Comparison of ENCODE assay signal across 8 mouse cellular contexts in the genomic region with DNA sequence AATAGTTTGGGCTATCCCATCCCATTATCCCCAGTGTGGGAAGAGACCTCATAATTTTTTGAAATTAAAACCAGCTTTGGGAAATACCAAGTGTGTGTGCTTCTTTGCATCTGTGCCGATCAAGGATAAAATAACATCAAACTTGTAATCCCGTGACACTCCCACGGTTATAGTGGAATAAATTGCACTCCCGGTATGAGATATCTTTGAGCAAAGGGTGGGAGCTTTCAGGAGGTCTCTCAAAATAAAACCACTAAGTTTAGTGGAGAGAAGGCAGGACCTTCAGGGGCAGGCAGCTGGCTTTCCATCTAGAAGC. TPM values are rescaled to one million over a fixed set of nuclear protein-coding genes. Genes with fewer than 3 reads are reported as not detected.
DNase-seq lines count a peak whose midpoint lies in the region; ATAC-seq and TF ChIP-seq lines count a peak whose summit lies in the region.

No protein-coding gene starts in this region.

- H3K4me1 ChIP-seq in heart, postnatal 0 days (ENCODE audit: control insufficient read depth, insufficient read depth), result peaks cover 19% of the 10 kb centered on the region
- peaks cover 3% of the 10 kb centered on the region for H3K4me1 ChIP-seq in bone marrow, adult 2 months (ENCODE audit: control insufficient read depth, insufficient read depth, low read length)
- no peaks in the 10 kb centered on the region for H3K4me1 ChIP-seq in hindbrain, embryonic 11.5 days (replicated peaks; ENCODE audit: control insufficient read depth, insufficient read depth, low read length)
- peaks cover 38% of the 10 kb centered on the region for H3K4me1 ChIP-seq in midbrain, embryonic 10.5 days

- no peaks in the 10 kb centered on the region for H3K27me3 ChIP-seq in heart, postnatal 0 days (ENCODE audit: control insufficient read depth, insufficient read depth, low read length)
- no peaks in the 10 kb centered on the region for H3K27me3 ChIP-seq in hindbrain, embryonic 11.5 days (ENCODE audit: control insufficient read depth, insufficient read depth, low read length)
- H3K27me3 ChIP-seq in midbrain, embryonic 10.5 days (ENCODE audit: low read depth, poor library complexity, severe bottlenecking), result peaks cover 24% of the 10 kb centered on the region

- TF ChIP-seq EP300 in heart, postnatal 0 days (IDR thresholded peaks at IDR 0.05; ENCODE audit: low read depth), result no peak; the same call in 1 of the 2 replicates

- ATAC-seq in heart, postnatal 0 days (ENCODE audit: insufficient read depth, low read depth), result no peak
- ATAC-seq in hindbrain, embryonic 11.5 days (ENCODE audit: low FRiP score), result no peak

- no peak for TF ChIP-seq CTCF in heart, postnatal 0 days (IDR thresholded peaks at IDR 0.05; ENCODE audit: low read depth)
- no peak for TF ChIP-seq CTCF in bone marrow, adult 2 months (IDR thresholded peaks at IDR 0.05; ENCODE audit: control insufficient read depth, insufficient read depth, low read length)

- peak overlapping the region; percentile 95 for H3K27ac ChIP-seq in heart, postnatal 0 days (ENCODE audit: low read depth)
- H3K27ac ChIP-seq in bone marrow, adult 2 months (ENCODE audit: control insufficient read depth, insufficient read depth, low read depth, low read length, poor library complexity), result peak overlapping the region; percentile 96
- no peak overlapping the region for H3K27ac ChIP-seq in hindbrain, embryonic 11.5 days (ENCODE audit: low read depth, low read length)
- peak overlapping the region; percentile 93 for H3K27ac ChIP-seq in midbrain, embryonic 10.5 days (replicated peaks)

- H3K4me3 ChIP-seq in heart, postnatal 0 days (ENCODE audit: low read depth, low read length), result peak overlapping the region; percentile 35
- H3K4me3 ChIP-seq in bone marrow, adult 2 months (replicated peaks; ENCODE audit: control insufficient read depth, low read depth, low read length), result peak overlapping the region; percentile 49
- peak overlapping the region; percentile 29 for H3K4me3 ChIP-seq in hindbrain, embryonic 11.5 days (ENCODE audit: low read depth, low read length)
- peak overlapping the region; percentile 61 for H3K4me3 ChIP-seq in midbrain, embryonic 10.5 days

- peaks cover 11% of the 10 kb centered on the region; the same call in 1 of the 2 replicates for H3K36me3 ChIP-seq in heart, postnatal 0 days (replicated peaks; ENCODE audit: control insufficient read depth, insufficient read depth, low read length)
- no peaks in the 10 kb centered on the region for H3K36me3 ChIP-seq in hindbrain, embryonic 11.5 days (ENCODE audit: control insufficient read depth, insufficient read depth, low read length)
- H3K36me3 ChIP-seq in midbrain, embryonic 10.5 days, result no peaks in the 10 kb centered on the region

- WGBS in heart, postnatal 0 days, result 12% methylated on average over 4 of the region's 4 CpGs
- 21% methylated on average over 4 of the region's 4 CpGs for WGBS in bone marrow, adult 2 months
- WGBS in hindbrain, embryonic 11.5 days, result 41% methylated on average over 4 of the region's 4 CpGs
- 56% methylated on average over 4 of the region's 4 CpGs for WGBS in midbrain, embryonic 10.5 days

- no peaks in the 10 kb centered on the region for H3K9me3 ChIP-seq in heart, postnatal 0 days (replicated peaks; ENCODE audit: control insufficient read depth, low read length)
- H3K9me3 ChIP-seq in hindbrain, embryonic 11.5 days (ENCODE audit: control insufficient read depth, low read length), result no peaks in the 10 kb centered on the region
- H3K9me3 ChIP-seq in midbrain, embryonic 10.5 days (replicated peaks), result no peaks in the 10 kb centered on the region

- no peak for DNase-seq in heart, postnatal 0 days (ENCODE audit: low spot score)
- DNase-seq in heart, adult 18-20 months, result no peak
- DNase-seq in hindbrain, embryonic 11.5 days (ENCODE audit: low spot score), result no peak
- DNase-seq in midbrain, embryonic 10.5 days (ENCODE audit: low spot score), result no peak
- no peak for DNase-seq in cerebellum, postnatal 4 days (ENCODE audit: low spot score in 2 of 2)
- DNase-seq in yolk sac, embryonic 10.5 days (ENCODE audit: low spot score), result no peak
- no peak for DNase-seq in gastrocnemius, postnatal 36 days

- no peak for TF ChIP-seq POLR2A in bone marrow, adult 2 months (IDR thresholded peaks at IDR 0.05; ENCODE audit: borderline replicate concordance, control insufficient read depth, low read depth, low read length)

- H3K9ac ChIP-seq in heart, postnatal 0 days (replicated peaks; ENCODE audit: low read depth, low read length), result peak overlapping the region; percentile 23
- peak overlapping the region; percentile 19 for H3K9ac ChIP-seq in hindbrain, embryonic 11.5 days (ENCODE audit: low read depth, low read length)

- intact Hi-C loops in gastrocnemius, postnatal 36 days (cut with DNase I), result no loop called here

- H3K4me2 ChIP-seq in heart, postnatal 0 days (ENCODE audit: low read depth, low read length), result peak overlapping the region; percentile 56
- peak overlapping the region; percentile 50 for H3K4me2 ChIP-seq in hindbrain, embryonic 11.5 days (replicated peaks; ENCODE audit: low read depth, low read length)

RNA-seq across cellular contexts. Expression of gene Sertad1, which starts 3.5 kb away (rescaled TPM):
- total RNA-seq in heart, postnatal 0 days (2014; rRNA removed; ENCODE audit: low replicate concordance), result 23.4 and 70.5 TPM in 2 replicates
- polyA plus RNA-seq in heart, postnatal 0 days (2015; fragmentation: Nextera tagmentation; extraction: Ambion mirVana), result 30.8 and 31.0 TPM in 2 replicates
- 1 to 10 TPM; 8.0 to 9.3 TPM for total RNA-seq in heart, adult 18-20 months (2021)
- 20.9 and 33.8 TPM in 2 replicates for polyA plus RNA-seq in bone marrow, adult 2 months (2011; ENCODE audit: insufficient read depth, insufficient read length, low replicate concordance, missing spikeins)
- polyA plus RNA-seq in hindbrain, embryonic 11.5 days (2014; fragmentation: Nextera tagmentation; extraction: Ambion mirVana), result 18.4 and 21.0 TPM in 2 replicates
- polyA plus RNA-seq in midbrain, embryonic 10.5 days (2016; fragmentation: Nextera tagmentation; extraction: Ambion mirVana), result 16.4 and 19.2 TPM in 2 replicates
- 1 to 10 TPM; 7.1 to 8.8 TPM for total RNA-seq in gastrocnemius, postnatal 36 days (2021)

RNA-seq across cellular contexts. Expression of gene Prx, which starts 8.9 kb away (rescaled TPM):
- total RNA-seq in heart, postnatal 0 days (2014; rRNA removed; ENCODE audit: low replicate concordance), result 1.9 and 2.2 TPM in 2 replicates
- polyA plus RNA-seq in heart, postnatal 0 days (2015; fragmentation: Nextera tagmentation; extraction: Ambion mirVana), result 1.1 TPM in 2 replicates
- under 1 TPM; 0.57 to 0.62 TPM for total RNA-seq in heart, adult 18-20 months (2021)
- 0.79 and 3.4 TPM in 2 replicates for polyA plus RNA-seq in bone marrow, adult 2 months (2011; ENCODE audit: insufficient read depth, insufficient read length, low replicate concordance, missing spikeins)
- 0.53 and 1.0 TPM in 2 replicates for polyA plus RNA-seq in hindbrain, embryonic 11.5 days (2014; fragmentation: Nextera tagmentation; extraction: Ambion mirVana)
- polyA plus RNA-seq in midbrain, embryonic 10.5 days (2016; fragmentation: Nextera tagmentation; extraction: Ambion mirVana), result 2.3 and 2.5 TPM in 2 replicates
- total RNA-seq in gastrocnemius, postnatal 36 days (2021), result 10 to 100 TPM in 1 of 2 experiments, 1 to 10 TPM in 1; 4.6 to 10.7 TPM

RNA-seq across cellular contexts. Expression of gene Sertad3, which starts 16.6 kb away (rescaled TPM):
- 4.3 and 11.4 TPM in 2 replicates for total RNA-seq in heart, postnatal 0 days (2014; rRNA removed; ENCODE audit: low replicate concordance)
- polyA plus RNA-seq in heart, postnatal 0 days (2015; fragmentation: Nextera tagmentation; extraction: Ambion mirVana), result 16.9 and 20.8 TPM in 2 replicates
- 1 to 10 TPM; 3.3 to 4.3 TPM for total RNA-seq in heart, adult 18-20 months (2021)
- polyA plus RNA-seq in bone marrow, adult 2 months (2011; ENCODE audit: insufficient read depth, insufficient read length, low replicate concordance, missing spikeins), result 34.3 and 61.0 TPM in 2 replicates
- 20.7 and 22.2 TPM in 2 replicates for polyA plus RNA-seq in hindbrain, embryonic 11.5 days (2014; fragmentation: Nextera tagmentation; extraction: Ambion mirVana)
- polyA plus RNA-seq in midbrain, embryonic 10.5 days (2016; fragmentation: Nextera tagmentation; extraction: Ambion mirVana), result 18.9 and 21.9 TPM in 2 replicates
- total RNA-seq in gastrocnemius, postnatal 36 days (2021), result 1 to 10 TPM; 4.5 to 5.3 TPM

RNA-seq across cellular contexts. Expression of gene Hipk4, which starts 32.9 kb away (rescaled TPM):
- 0.23 and 1.1 TPM in 2 replicates for total RNA-seq in heart, postnatal 0 days (2014; rRNA removed; ENCODE audit: low replicate concordance)
- polyA plus RNA-seq in heart, postnatal 0 days (2015; fragmentation: Nextera tagmentation; extraction: Ambion mirVana), result 0.15 and 0.18 TPM in 2 replicates
- under 1 TPM in 1 of 2 experiments, not detected in 1; 0.10 TPM for total RNA-seq in heart, adult 18-20 months (2021)
- 0.45 and 0.77 TPM in 2 replicates for polyA plus RNA-seq in bone marrow, adult 2 months (2011; ENCODE audit: insufficient read depth, insufficient read length, low replicate concordance, missing spikeins)
- polyA plus RNA-seq in hindbrain, embryonic 11.5 days (2014; fragmentation: Nextera tagmentation; extraction: Ambion mirVana), result 0.21 and 0.96 TPM in 2 replicates
- 0.33 and 0.52 TPM in 2 replicates for polyA plus RNA-seq in midbrain, embryonic 10.5 days (2016; fragmentation: Nextera tagmentation; extraction: Ambion mirVana)
- under 1 TPM; 0.07 to 0.08 TPM for total RNA-seq in gastrocnemius, postnatal 36 days (2021)

RNA-seq across cellular contexts. Expression of gene Blvrb, which starts 42.4 kb away (rescaled TPM):
- total RNA-seq in heart, postnatal 0 days (2014; rRNA removed; ENCODE audit: low replicate concordance), result 36.4 and 59.7 TPM in 2 replicates
- polyA plus RNA-seq in heart, postnatal 0 days (2015; fragmentation: Nextera tagmentation; extraction: Ambion mirVana), result 33.3 and 34.4 TPM in 2 replicates
- total RNA-seq in heart, adult 18-20 months (2021), result 10 to 100 TPM; 32.4 to 34.3 TPM
- polyA plus RNA-seq in bone marrow, adult 2 months (2011; ENCODE audit: insufficient read depth, insufficient read length, low replicate concordance, missing spikeins), result 323 and 400 TPM in 2 replicates
- 34.8 and 35.4 TPM in 2 replicates for polyA plus RNA-seq in hindbrain, embryonic 11.5 days (2014; fragmentation: Nextera tagmentation; extraction: Ambion mirVana)
- 38.9 and 40.9 TPM in 2 replicates for polyA plus RNA-seq in midbrain, embryonic 10.5 days (2016; fragmentation: Nextera tagmentation; extraction: Ambion mirVana)
- 10 to 100 TPM; 10.9 to 12.7 TPM for total RNA-seq in gastrocnemius, postnatal 36 days (2021)
